Mouse (Mus musculus) thymus, adult 2 months (tissue): ENCODE measurements around the gene Ankrd34b. TPM values are rescaled to one million over a fixed set of nuclear protein-coding genes. Genes with fewer than 3 reads are reported as not detected.

ENCODE experiments used
- DNase-seq: peaks from one replicate; pipeline ENCODE4 v3.0.0; 2021
- H3K27ac ChIP-seq: fragments of 200-500 bp; 2 replicates; pipeline ENCODE4 v1.5.1; 2012; ENCODE audit warnings: low read length, control low read depth; ENCODE audit not compliant: control insufficient read depth, insufficient read depth
- H3K27me3 ChIP-seq: fragments of 200-500 bp; 2 replicates; pipeline ENCODE4 v1.6.1; 2012; ENCODE audit warnings: mild to moderate bottlenecking, low read length, moderate library complexity, mixed read lengths; ENCODE audit not compliant: control insufficient read depth, insufficient read depth
- H3K36me3 ChIP-seq: fragments of 200-500 bp; 2 replicates; pipeline ENCODE4 v1.6.1; 2012; ENCODE audit warnings: mild to moderate bottlenecking, low read length, moderate library complexity; ENCODE audit not compliant: control insufficient read depth, insufficient read depth
- H3K4me1 ChIP-seq: fragments of 200-500 bp; replicated peaks from 2 replicates; pipeline ENCODE4 v1.6.1; 2012; ENCODE audit warnings: low read length; ENCODE audit not compliant: control insufficient read depth, insufficient read depth
- H3K4me3 ChIP-seq: fragments of 200-500 bp; 2 replicates; pipeline ENCODE4 v1.5.1; 2012; ENCODE audit warnings: mild to moderate bottlenecking, low read length, control low read depth, moderate library complexity; ENCODE audit not compliant: control insufficient read depth, insufficient read depth
- CTCF ChIP-seq: fragments of 200-500 bp; IDR thresholded peaks from 2 replicates; pipeline ENCODE4 v1.5.1; 2012; ENCODE audit warnings: mild to moderate bottlenecking, control low read depth, low read length, moderate library complexity, borderline replicate concordance; ENCODE audit not compliant: control insufficient read depth, poor library complexity, insufficient read depth; ENCODE audit errors: extremely low read depth
- POLR2A ChIP-seq: fragments of 200-500 bp; IDR thresholded peaks from 2 replicates; pipeline ENCODE4 v1.6.1; 2012; ENCODE audit warnings: mild to moderate bottlenecking, low read length, control low read depth, moderate library complexity; ENCODE audit not compliant: control insufficient read depth, poor library complexity, insufficient read depth; ENCODE audit errors: extremely low read depth
- WGBS: fragments of 180-500 bp; shearing (Covaris S2); methylation state at CpG from one replicate; pipeline ENCODE4 v1.1.7; 2018; 5-methylcytosine and 5-hydroxymethylcytosine counted together
- polyA plus RNA-seq: library from polyadenylated mRNA; depleted of rRNA; stranded (reverse); fragments of >200 nt; gene quantifications from 2 replicates; pipeline ENCODE4 v1.2.3, GENCODE M21; 2012; rRNA removed

Gene Ankrd34b
- polyA plus RNA-seq, 1 experiment, result 0.05 TPM

- Histone ChIP-seq H3K27me3 (no peaks in the 10 kb centered on the region), H3K36me3 (peaks cover 7% of the 10 kb centered on the region; the same call in 1 of the 2 replicates), H3K4me1 (no peaks in the 10 kb centered on the region), H3K4me3 (no peak overlapping the region), H3K27ac (no peak overlapping the region)
- no peak for DNase-seq
- WGBS, result 93% methylated on average over 4 of the region's 4 CpGs
- TF ChIP-seq CTCF (no peak), POLR2A (no peak)
These were observed 65.1 kb downstream of the Ankrd34b start for GRCm38 (mm10) chr13:92490817-92491216.

Other genes with a start within 250 kb of the Ankrd34b start
- not detected in 2 replicates for gene Gm20379, start 119.9 kb upstream of the Ankrd34b start, polyA plus RNA-seq
- 3.0 and 3.5 TPM in 2 replicates for gene Dhfr, start 71.2 kb upstream of the Ankrd34b start, polyA plus RNA-seq
- gene Msh3, start 70.9 kb upstream of the Ankrd34b start, polyA plus RNA-seq, result 7.8 and 8.4 TPM in 2 replicates
- gene Fam151b, start 58.1 kb downstream of the Ankrd34b start, polyA plus RNA-seq, result 1.1 and 1.2 TPM in 2 replicates
- 3.3 and 3.9 TPM in 2 replicates for gene Zfyve16, start 105.0 kb downstream of the Ankrd34b start, polyA plus RNA-seq
- 0.15 and 0.22 TPM in 2 replicates for gene Spz1, start 150.3 kb downstream of the Ankrd34b start, polyA plus RNA-seq
- 108 and 109 TPM in 2 replicates for gene Serinc5, start 185.2 kb downstream of the Ankrd34b start, polyA plus RNA-seq